Mouse (Mus musculus): ENCODE measurements at regions not wholly inside any gene's neighbourhood (a gene's known extent, or its start where the extent isn't known, plus 50 kb on each side); places are given as distances from the start of the nearest gene placed in this dataset.

- no peak for DNase-seq (ENCODE audit: low spot score in 2 of 2)
Measured at GRCm38 (mm10) chr16:25584337-25585069, 99.1 kb upstream of the Trp63 start.

- DNase-seq (ENCODE audit: low spot score in 2 of 2): no peak
Measured at GRCm38 (mm10) chr16:25585070-25585454, 98.5 kb upstream of the Trp63 start.

- DNase-seq (ENCODE audit: low spot score in 2 of 2): peak; percentile 9 to 62
Measured at GRCm38 (mm10) chr16:25585953-25586352, 97.6 kb upstream of the Trp63 start.

- DNase-seq (ENCODE audit: low spot score in 2 of 2): peak; percentile 14 to 54
Measured at GRCm38 (mm10) chr16:25587879-25588347, 95.7 kb upstream of the Trp63 start.

GRCm38 (mm10) chr16:25597435-25597834 is 86.1 kb upstream of the Trp63 start:
- DNase-seq (ENCODE audit: low spot score in 2 of 2): no peak

GRCm38 (mm10) chr16:25603121-25603520 is 80.4 kb upstream of the Trp63 start:
- no peak for DNase-seq (ENCODE audit: low spot score in 2 of 2)

GRCm38 (mm10) chr16:25615229-25615628 is 68.3 kb upstream of the Trp63 start:
- DNase-seq (ENCODE audit: low spot score in 2 of 2): no peak

GRCm38 (mm10) chr16:25615646-25616045 is 67.9 kb upstream of the Trp63 start:
- DNase-seq (ENCODE audit: low spot score in 2 of 2): no peak

GRCm38 (mm10) chr16:25618898-25619297 is 64.7 kb upstream of the Trp63 start:
- DNase-seq (ENCODE audit: low spot score in 2 of 2): no peak

GRCm38 (mm10) chr16:25622651-25623050 is 60.9 kb upstream of the Trp63 start:
- DNase-seq (ENCODE audit: low spot score in 2 of 2): peak in 1 of 2 experiments; percentile 16

- no peak for DNase-seq (ENCODE audit: low spot score in 2 of 2)
Measured at GRCm38 (mm10) chr16:25623986-25624623, 59.5 kb upstream of the Trp63 start.

GRCm38 (mm10) chr16:25629750-25630149 is 53.8 kb upstream of the Trp63 start:
- DNase-seq (ENCODE audit: low spot score in 2 of 2): no peak

- no peak for DNase-seq (ENCODE audit: low spot score in 2 of 2)
Measured at GRCm38 (mm10) chr16:25631139-25631716, 52.3 kb upstream of the Trp63 start.
